Mouse (Mus musculus) lung, postnatal 0 days (tissue): ENCODE results near the gene Slc35e1.

Experiments
- CTCF ChIP-seq: IDR thresholded peaks from 2 replicates; pipeline ENCODE4 v1.5.1; 2016; ENCODE audit warnings: antibody characterized with exemption, mild to moderate bottlenecking
- EP300 ChIP-seq: IDR thresholded peaks from 2 replicates; pipeline ENCODE4 v1.6.1; 2016; ENCODE audit warnings: antibody characterized with exemption, mild to moderate bottlenecking, control low read depth

DNA sequence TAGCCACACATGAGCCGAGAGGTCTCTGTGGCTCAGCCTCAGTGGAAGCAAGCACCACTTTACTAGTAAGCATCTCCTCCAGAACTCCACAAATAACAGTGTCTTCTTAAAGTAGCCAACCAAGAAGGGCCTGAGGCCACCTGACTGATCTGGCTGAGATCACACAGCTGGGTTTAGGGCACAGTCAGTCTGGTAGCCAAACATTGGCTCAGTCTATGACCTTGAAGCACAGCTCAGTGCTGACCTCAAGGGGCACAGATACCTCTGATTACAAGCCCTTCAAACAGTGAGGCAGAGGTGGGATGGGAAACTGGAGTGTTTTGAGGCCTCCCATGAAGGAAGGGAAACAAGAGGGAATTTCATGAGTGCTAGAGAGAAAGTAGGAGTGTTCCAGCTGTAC, 20.2 kb upstream of the Slc35e1 start:
- TF ChIP-seq CTCF (no peak), EP300 (no peak)
